Mouse (Mus musculus): ENCODE measurements around the gene Senp2. TPM values are rescaled to one million over a fixed set of nuclear protein-coding genes. Genes with fewer than 3 reads are reported as not detected.

Gene Senp2
- total RNA-seq, 2 experiments from 2014 or later = 18.0 to 19.7 TPM

GRCm38 (mm10) chr16:22085411-22085810 is 76.1 kb downstream of the Senp2 start:
- intact Hi-C loops (cut with DNase I) = no loop called here

DNA sequence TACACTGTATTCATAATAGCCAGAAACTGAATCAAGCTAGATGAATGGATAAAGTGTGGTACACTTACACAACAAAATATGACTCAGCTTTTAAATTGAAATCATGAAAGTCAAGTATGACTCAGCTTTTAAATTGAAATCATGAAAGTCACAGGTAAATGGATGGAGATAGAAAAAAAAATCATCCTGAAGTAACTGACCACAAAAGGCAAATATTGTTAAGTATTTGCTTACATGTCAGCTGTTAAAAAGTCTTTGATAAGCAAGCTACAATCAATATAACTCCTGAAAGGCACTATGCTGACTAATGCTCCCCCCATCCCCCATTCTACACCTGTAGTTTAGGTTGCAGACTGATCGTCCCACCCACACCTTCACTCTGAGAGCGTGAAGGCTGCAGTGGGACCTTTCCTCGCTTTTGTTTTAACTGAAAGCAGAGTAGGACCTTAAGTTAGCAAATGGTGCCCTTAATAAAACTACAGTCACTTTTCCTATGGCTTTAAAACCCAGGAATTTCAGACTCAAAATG is 82.0 kb downstream of the Senp2 start:
- intact Hi-C loops (cut with DNase I) = no loop called here
- no peak for DNase-seq

More at GRCm38 (mm10) chr16:22085411-22085810, 76.1 kb downstream of the Senp2 start:
- no peak for DNase-seq

GRCm38 (mm10) chr16:22095751-22096150 is 86.5 kb downstream of the Senp2 start:
- no peak for DNase-seq

DNA sequence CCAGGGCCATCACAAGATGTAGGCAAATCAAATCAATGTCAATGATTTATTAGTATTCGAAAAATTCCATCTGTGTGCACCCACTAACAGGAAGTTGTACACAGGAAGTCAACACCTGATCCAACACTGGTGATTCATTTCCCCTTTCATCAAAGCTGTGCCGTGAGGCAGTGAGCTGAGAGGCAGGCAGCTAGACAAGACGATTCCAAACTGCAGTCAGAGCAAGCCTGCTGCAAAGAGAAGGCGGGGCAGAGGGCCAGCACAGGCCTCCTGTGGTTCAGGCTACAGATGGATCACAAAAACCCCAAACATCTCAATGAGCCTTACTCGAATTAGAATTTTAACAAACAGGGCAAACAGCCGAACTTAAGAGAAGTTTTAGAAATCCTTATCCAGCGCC is 88.4 kb downstream of the Senp2 start:
- intact Hi-C loops (cut with DNase I) = no loop called here
- peak in 1 of 2 experiments; percentile 10 for DNase-seq

More at GRCm38 (mm10) chr16:22095751-22096150, 86.5 kb downstream of the Senp2 start:
- intact Hi-C loops (cut with DNase I) = no loop called here

Other genes with a start within 250 kb of the Senp2 start
- gene Ehhadh, start 221.7 kb upstream of the Senp2 start, total RNA-seq (2021) = 10 to 100 TPM in 1 of 2 experiments, 1 to 10 TPM in 1; 8.9 to 14.3 TPM
- 1 to 10 TPM in 1 of 2 experiments, under 1 TPM in 1; 0.98 to 1.0 TPM for gene Map3k13, start 215.1 kb upstream of the Senp2 start, total RNA-seq (2021)
- 10 to 100 TPM in 1 of 2 experiments, 1 to 10 TPM in 1; 9.6 to 11.9 TPM for gene Tmem41a, start 61.9 kb upstream of the Senp2 start, total RNA-seq (2021)
- gene Liph, start 13.8 kb upstream of the Senp2 start, total RNA-seq (2021) = under 1 TPM in 1 of 2 experiments, not detected in 1; 0.22 TPM
- gene Igf2bp2, start 153.8 kb downstream of the Senp2 start, total RNA-seq (2021) = 10 to 100 TPM; 10.9 to 13.4 TPM

Data from heart, postnatal 14 days (tissue).